Mouse (Mus musculus): ENCODE data around the gene Pamr1. TPM values are rescaled to one million over a fixed set of nuclear protein-coding genes. Genes with fewer than 3 reads are reported as not detected.

The Pamr1 gene
- total and polyA plus RNA-seq, 3 experiments: 1.4 to 4.5 (median 1.7) TPM

- no peak overlapping the region for H3K9ac ChIP-seq (ENCODE audit: low read depth, low read length)
- intact Hi-C loops (cut with DNase I): loop anchor here (5.0 to 10.0 kb wide), 2 partner anchors 57 to 739 kb away; no protein-coding TSS in a partner anchor
- H3K79me2 ChIP-seq (replicated peaks; ENCODE audit: control insufficient read depth, insufficient read depth, low read length): no peaks in the 10 kb centered on the region
- H3K4me3 ChIP-seq: no peak overlapping the region
- no peaks in the 10 kb centered on the region for H3K27me3 ChIP-seq (ENCODE audit: control insufficient read depth, insufficient read depth, low read length)
- 83% methylated on average over 7 of the region's 7 CpGs for WGBS
- no peak overlapping the region for H3K27ac ChIP-seq
- H3K36me3 ChIP-seq (ENCODE audit: control insufficient read depth, insufficient read depth, low read length): no peaks in the 10 kb centered on the region
- no peak for DNase-seq
- no peaks in the 10 kb centered on the region for H3K4me1 ChIP-seq (ENCODE audit: control insufficient read depth, insufficient read depth, low read length)
- TF ChIP-seq CTCF (IDR thresholded peaks at IDR 0.05) (peak; percentile 70), EP300 (IDR thresholded peaks at IDR 0.05; ENCODE audit: insufficient read depth, low read depth, low read length) (no peak)
Measured at GRCm38 (mm10) chr2:102685371-102686107, 135.7 kb downstream of the Pamr1 start.

GRCm38 (mm10) chr2:102686108-102686450 lies 136.3 kb downstream of the Pamr1 start:
- no peak for DNase-seq
- Histone ChIP-seq H3K4me3 (no peak overlapping the region), H3K36me3 (ENCODE audit: control insufficient read depth, insufficient read depth, low read length) (no peaks in the 10 kb centered on the region), H3K27me3 (ENCODE audit: control insufficient read depth, insufficient read depth, low read length) (no peaks in the 10 kb centered on the region), H3K27ac (no peak overlapping the region), H3K9ac (ENCODE audit: low read depth, low read length) (no peak overlapping the region), H3K79me2 (replicated peaks; ENCODE audit: control insufficient read depth, insufficient read depth, low read length) (no peaks in the 10 kb centered on the region), H3K4me1 (ENCODE audit: control insufficient read depth, insufficient read depth, low read length) (no peaks in the 10 kb centered on the region)
- WGBS: 68% methylated on average over 9 of the region's 9 CpGs
- TF ChIP-seq CTCF (IDR thresholded peaks at IDR 0.05) (no peak), EP300 (IDR thresholded peaks at IDR 0.05; ENCODE audit: insufficient read depth, low read depth, low read length) (no peak), POLR2A (IDR thresholded peaks at IDR 0.05; ENCODE audit: insufficient read depth, low read depth, low read length) (no peak)
- intact Hi-C loops (cut with DNase I): loop anchor here (5.0 to 10.0 kb wide), 2 partner anchors 56 to 739 kb away; no protein-coding TSS in a partner anchor

Other genes starting within 250 kb of the Pamr1 start
- gene Trim44, start 142.2 kb upstream of the Pamr1 start, total RNA-seq (2021): 10 to 100 TPM; 27.7 to 28.8 TPM
- 13.0 and 23.6 TPM in 2 replicates for gene Trim44, start 142.2 kb upstream of the Pamr1 start, polyA plus RNA-seq (2012; rRNA removed)
- under 1 TPM; 0.50 to 0.68 TPM for gene Fjx1, start 97.5 kb upstream of the Pamr1 start, total RNA-seq (2021)
- gene Fjx1, start 97.5 kb upstream of the Pamr1 start, polyA plus RNA-seq (2012; rRNA removed): 0.57 and 0.59 TPM in 2 replicates
- gene Slc1a2, start 108.6 kb downstream of the Pamr1 start, total RNA-seq (2021): under 1 TPM; 0.29 to 0.50 TPM
- 0.12 and 0.76 TPM in 2 replicates for gene Slc1a2, start 108.6 kb downstream of the Pamr1 start, polyA plus RNA-seq (2012; rRNA removed)